Comparison of ENCODE assay signal across 14 mouse cellular contexts in the genomic region with DNA sequence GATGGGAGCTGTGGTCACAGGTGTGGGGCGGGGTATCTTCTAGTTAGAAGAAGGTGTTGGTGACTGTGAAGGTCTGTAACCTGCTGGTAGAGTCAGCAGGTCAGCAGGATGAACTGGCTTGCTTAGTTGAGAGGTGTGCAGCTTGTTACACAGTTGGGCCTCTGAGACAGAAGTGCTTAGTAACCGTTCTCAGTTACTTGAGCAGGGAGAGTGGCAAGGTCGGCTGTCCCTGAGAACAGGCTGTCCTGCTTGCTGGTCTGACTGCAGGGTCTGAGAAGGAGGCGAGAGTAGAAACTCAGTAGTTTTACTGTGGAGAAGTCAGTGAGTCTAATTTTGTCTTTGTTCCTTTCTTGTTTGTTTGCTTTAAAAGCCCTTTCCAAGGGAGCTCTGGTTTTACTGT.
"Had no signal": no experiment of that assay in that cellular context is flagged by ENCODE, and none has a peak within 500 bp of the region (broad histone marks: within the 10 kb centered on the region; RNA-seq: fewer than 3 reads in every experiment).

No protein-coding gene starts in this region.

- H3K4me2 ChIP-seq: liver, embryonic 11.5 days; liver, embryonic 15.5 days; midbrain, embryonic 12.5 days; neural tube, embryonic 13.5 days had no signal

- H3K9ac ChIP-seq: liver, embryonic 15.5 days; midbrain, embryonic 12.5 days; neural tube, embryonic 13.5 days had no signal

- H3K27me3 ChIP-seq: liver, embryonic 15.5 days; megakaryocyte, embryonic 14.5 days; midbrain, embryonic 12.5 days; neural tube, embryonic 13.5 days had no signal

- H3K4me1 ChIP-seq: limb, embryonic 10.5 days; midbrain, embryonic 12.5 days had no signal

- H3K4me3 ChIP-seq: limb, embryonic 10.5 days; liver, embryonic 15.5 days; megakaryocyte, embryonic 14.5 days; midbrain, embryonic 12.5 days; neural tube, embryonic 13.5 days had no signal

- H3K9me3 ChIP-seq: limb, embryonic 10.5 days; liver, embryonic 15.5 days; megakaryocyte, embryonic 14.5 days; midbrain, embryonic 12.5 days; neural tube, embryonic 13.5 days had no signal

- ATAC-seq: midbrain, embryonic 16.5 days had no signal

- H3K27ac ChIP-seq: limb, embryonic 10.5 days; liver, embryonic 15.5 days; macrophage; midbrain, embryonic 12.5 days; neural tube, embryonic 13.5 days; stomach, postnatal 0 days had no signal

- DNase-seq: kidney, postnatal 25 days; lung, adult 2 months; lung, postnatal 14 days; right cerebral cortex, postnatal 14 days; thymus, postnatal 4 days had no signal
